Mouse (Mus musculus) erythroblast, embryonic 14.5 days (primary cell): ENCODE data around the gene Akap13. TPM values are rescaled to one million over a fixed set of nuclear protein-coding genes. Genes with fewer than 3 reads are reported as not detected.
"Not testable (repeated sequence)": the region's sequence is repeated elsewhere in the genome, so short reads cannot be mapped to it uniquely, and the experiment has no call there.

Experiments used
- H3K27me3 ChIP-seq: 2 replicates; pipeline ENCODE4 v1.6.1; 2012; ENCODE audit warnings: inconsistent platforms; ENCODE audit not compliant: control insufficient read depth
- H3K36me3 ChIP-seq: 2 replicates; pipeline ENCODE4 v1.6.1; 2012; ENCODE audit warnings: mild to moderate bottlenecking, inconsistent platforms; ENCODE audit not compliant: control insufficient read depth
- H3K4me1 ChIP-seq: 2 replicates; pipeline ENCODE4 v1.6.1; 2012; ENCODE audit warnings: inconsistent platforms; ENCODE audit not compliant: control insufficient read depth
- H3K4me3 ChIP-seq: replicated peaks from 2 replicates; pipeline ENCODE3; 2012; ENCODE audit warnings: moderate library complexity, mild to moderate bottlenecking, inconsistent platforms
- H3K9me3 ChIP-seq: 2 replicates; pipeline ENCODE4 v1.6.1; 2012; ENCODE audit warnings: low read length, inconsistent platforms, mixed read lengths; ENCODE audit not compliant: control insufficient read depth
- GATA1 ChIP-seq: IDR thresholded peaks from 2 replicates; pipeline ENCODE4 v1.6.1; 2012; ENCODE audit warnings: low read length, inconsistent platforms, mixed read lengths
- TAL1 ChIP-seq: IDR thresholded peaks from 3 replicates; pipeline ENCODE4 v1.6.1; 2012; ENCODE audit warnings: low read length, inconsistent platforms, mixed read lengths
- polyA plus RNA-seq: library from polyadenylated mRNA; stranded (reverse); fragments of >175 nt; gene quantifications from 2 replicates; pipeline ENCODE4 v1.2.3, GENCODE M21; 2012

The Akap13 gene
- polyA plus RNA-seq, 1 experiment, result 1.8 TPM

DNA sequence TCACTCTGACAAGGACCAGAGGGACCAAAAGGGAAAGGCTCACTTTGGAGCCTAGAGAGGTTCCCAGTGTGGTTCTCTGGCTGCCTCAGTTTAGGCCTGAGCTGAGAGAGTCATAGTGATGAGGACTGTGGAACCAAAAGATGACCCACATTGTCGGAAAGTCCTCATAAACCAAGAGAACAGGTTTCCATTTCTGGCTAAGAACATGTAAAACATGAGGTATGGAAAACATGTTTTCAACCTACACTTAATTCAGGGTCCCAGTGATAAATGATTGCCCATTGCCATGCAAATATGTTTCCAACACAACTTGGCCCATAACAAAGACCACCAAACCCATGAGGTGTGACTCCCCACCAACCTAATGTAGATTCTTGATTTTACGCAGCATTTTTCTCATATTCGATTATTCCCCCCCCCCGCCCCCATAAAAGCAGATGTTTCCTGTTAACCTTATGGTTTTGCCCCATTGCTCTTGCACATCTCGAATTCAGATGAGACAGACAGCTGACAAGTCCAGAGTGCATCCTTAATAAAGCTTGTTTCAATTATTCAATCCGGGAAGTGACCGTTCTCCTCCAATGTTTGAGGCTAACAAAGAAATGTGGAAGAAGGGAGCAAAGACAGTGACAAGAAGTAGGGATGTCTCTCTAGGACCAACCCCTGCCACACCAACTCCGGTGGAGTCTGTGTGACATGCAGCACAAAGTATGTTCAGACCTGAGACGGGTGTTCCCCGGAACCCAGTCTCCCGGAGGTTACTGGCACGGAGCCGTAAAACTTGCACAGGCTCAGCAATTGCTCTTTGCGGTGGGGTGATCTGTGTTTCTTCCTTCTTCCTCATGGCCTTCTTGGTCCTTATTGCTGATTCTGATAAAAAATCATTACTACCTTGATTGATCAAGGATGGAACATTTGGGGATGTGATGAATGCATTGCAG lies 330.3 kb downstream of the Akap13 start:
- peaks cover 5% of the 10 kb centered on the region for H3K27me3 ChIP-seq
- no peaks in the 10 kb centered on the region for H3K9me3 ChIP-seq
- H3K4me3 ChIP-seq, result no peak overlapping the region
- no peaks in the 10 kb centered on the region for H3K36me3 ChIP-seq
- H3K4me1 ChIP-seq, result peaks cover 28% of the 10 kb centered on the region
- TF ChIP-seq TAL1 (no peak), GATA1 (no peak)

DNA sequence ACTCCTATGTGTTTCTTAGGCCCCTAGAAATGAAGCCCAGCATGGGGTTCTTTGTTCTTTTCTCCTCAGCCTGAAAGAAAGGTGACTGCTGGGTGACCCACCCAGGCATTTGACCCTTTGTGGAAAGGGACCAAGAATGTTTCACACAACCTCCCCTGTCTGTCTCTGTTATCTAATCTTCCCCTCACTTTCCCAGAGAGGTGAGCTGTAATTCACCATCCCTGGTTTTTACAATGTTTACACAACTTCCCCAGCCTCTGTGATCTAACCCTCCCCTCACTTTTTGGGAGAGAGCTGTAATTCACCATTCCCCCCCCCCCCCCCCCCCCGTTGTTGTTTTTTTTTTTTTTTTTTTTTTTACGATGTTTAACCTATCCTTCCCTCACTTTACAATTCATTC lies 331.5 kb downstream of the Akap13 start:
- H3K27me3 ChIP-seq, result peaks cover 5% of the 10 kb centered on the region
- H3K4me3 ChIP-seq, result no peak overlapping the region
- no peaks in the 10 kb centered on the region for H3K9me3 ChIP-seq
- peaks cover 17% of the 10 kb centered on the region for H3K4me1 ChIP-seq
- TF ChIP-seq GATA1, result no peak
- no peak for TF ChIP-seq TAL1
- H3K36me3 ChIP-seq, result no peaks in the 10 kb centered on the region

DNA sequence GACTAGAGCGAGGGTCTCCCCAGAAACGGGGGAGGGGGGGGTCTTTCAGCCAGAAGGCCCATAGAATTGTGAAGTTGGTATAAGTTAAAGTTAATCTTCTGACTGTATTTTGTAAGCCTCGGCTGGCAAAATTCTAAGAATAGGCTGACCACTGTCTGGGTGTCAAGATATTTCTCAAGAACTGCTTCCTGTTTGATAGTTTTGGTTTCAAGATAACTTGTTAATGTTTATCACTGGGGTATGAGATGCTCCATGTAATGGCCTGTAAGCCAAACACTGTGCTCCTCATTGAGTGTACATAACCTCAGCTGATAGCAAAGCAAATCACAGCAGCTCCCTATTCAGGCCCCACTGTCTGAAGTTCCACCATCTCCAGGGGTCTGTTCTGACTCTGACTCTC lies 332.0 kb downstream of the Akap13 start:
- peaks cover 5% of the 10 kb centered on the region for H3K27me3 ChIP-seq
- no peak overlapping the region for H3K4me3 ChIP-seq
- H3K4me1 ChIP-seq, result peaks cover 12% of the 10 kb centered on the region
- TF ChIP-seq GATA1, result no peak
- TF ChIP-seq TAL1, result no peak
- no peaks in the 10 kb centered on the region for H3K9me3 ChIP-seq
- H3K36me3 ChIP-seq, result no peaks in the 10 kb centered on the region

DNA sequence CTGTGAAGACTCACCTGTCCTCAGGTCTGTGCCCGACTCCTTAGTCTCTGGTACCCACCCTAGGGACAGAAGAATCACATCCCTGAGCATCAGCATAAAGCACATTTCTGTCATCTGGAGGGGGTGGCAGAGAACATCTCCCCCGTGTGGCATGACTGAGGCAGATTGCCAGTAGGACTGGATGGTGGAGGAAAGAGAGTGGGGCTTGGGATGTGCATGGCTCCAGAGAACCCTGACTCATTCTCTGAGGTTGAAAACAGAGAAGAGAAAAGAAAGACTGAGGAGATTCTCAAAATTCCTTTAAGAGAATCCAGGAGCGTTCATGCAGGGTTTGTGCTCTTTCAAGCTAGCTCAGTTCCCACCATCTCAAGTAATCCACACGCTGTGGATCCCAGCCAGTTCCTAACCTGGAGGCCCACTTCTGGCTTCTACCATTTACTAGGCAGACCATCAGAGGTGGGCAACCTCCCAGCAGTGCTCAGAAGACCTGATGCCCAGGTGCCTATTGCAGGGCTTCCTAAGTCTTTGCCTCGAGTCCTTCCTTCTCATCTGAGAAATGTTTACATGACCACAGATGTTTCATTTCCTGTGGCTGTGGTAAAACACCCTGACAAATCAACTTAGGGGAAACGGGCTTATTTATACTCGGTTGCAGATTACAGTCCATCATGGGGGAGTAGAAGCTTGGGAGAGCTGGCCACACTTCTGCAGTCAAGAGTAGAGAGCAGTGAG lies 332.9 kb downstream of the Akap13 start:
- not testable (repeated sequence) for H3K27me3 ChIP-seq, H3K4me1 ChIP-seq

DNA sequence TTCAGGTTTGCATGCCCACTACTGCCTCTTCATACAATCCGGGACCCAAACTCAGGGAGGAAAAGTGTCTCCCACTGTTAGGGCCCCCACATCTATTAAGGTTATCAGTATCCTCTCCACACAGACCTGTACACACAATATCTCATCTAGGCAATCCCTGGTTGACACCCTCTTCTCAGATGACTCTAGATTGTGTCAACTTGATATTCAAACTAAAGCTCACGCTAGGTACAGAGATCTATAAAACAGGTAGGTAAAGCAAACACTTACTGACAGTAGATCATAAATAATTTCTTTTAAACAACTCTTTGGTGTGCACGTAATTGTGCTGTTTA lies 333.4 kb downstream of the Akap13 start:
- H3K27me3 ChIP-seq, H3K4me1 ChIP-seq, H3K4me3 ChIP-seq, H3K36me3 ChIP-seq, H3K9me3 ChIP-seq: not testable (repeated sequence)

More for the DNA sequence above, 332.9 kb downstream of the Akap13 start:
- not testable (repeated sequence) for H3K4me3 ChIP-seq, H3K36me3 ChIP-seq, H3K9me3 ChIP-seq

DNA sequence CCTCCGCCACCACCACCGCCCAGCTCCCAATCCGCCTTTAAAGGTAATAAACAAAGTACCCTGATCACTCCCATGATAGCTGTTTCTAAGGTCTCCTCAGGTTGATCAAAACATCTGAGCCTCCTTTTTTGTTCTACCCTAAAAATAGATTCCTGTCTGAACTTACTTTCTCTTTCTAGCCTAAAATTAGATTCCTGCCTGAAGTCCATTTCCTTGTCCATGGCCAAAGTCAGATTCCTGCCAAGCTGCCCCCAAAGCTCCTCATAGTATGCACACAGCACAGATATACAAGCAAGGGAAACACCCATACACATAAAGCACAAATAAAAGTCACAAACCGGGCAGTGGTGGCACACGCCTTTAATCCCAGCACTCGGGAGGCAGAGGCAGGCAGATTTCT lies 334.4 kb downstream of the Akap13 start:
- Histone ChIP-seq H3K4me3 (no peak overlapping the region), H3K9me3 (no peaks in the 10 kb centered on the region), H3K36me3 (no peaks in the 10 kb centered on the region), H3K27me3 (no peaks in the 10 kb centered on the region), H3K4me1 (peaks cover 12% of the 10 kb centered on the region)
- TF ChIP-seq TAL1 (no peak), GATA1 (no peak)

DNA sequence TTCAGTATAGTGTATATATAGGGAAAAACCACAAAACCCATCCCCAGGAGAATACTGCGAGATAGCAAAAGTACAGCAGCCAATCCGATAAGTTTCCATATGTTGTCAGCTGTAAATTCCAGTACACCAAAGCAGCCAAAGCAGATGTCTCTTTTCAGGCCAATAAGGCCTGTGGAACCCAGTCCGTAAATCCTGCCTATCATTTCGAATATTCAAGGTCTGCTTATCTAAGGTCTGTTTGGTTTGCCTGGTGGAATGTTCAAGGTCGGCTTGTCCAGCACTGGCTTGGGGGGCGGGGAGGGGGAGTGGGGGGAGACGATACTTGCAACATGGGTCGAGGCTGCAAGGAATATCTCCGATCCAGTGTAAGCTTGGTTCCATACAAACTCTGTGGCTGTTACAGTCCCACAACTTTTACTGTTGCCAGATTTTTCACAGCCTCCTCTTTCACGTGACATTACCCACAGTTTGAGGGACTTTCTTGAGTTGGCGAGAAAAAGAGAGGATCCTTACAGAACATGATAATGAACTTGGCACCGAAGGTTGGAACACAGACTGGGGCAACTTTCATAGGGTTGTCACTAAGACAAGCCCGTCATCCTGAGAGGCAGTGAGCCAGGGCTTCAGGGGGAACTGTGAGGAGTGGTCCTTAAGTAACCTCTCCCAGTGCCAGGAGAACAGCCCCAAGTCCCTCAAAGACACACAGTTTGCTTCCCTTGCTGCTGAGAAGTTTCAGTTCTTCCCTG lies 335.9 kb downstream of the Akap13 start:
- not testable (repeated sequence) for H3K9me3 ChIP-seq, H3K4me3 ChIP-seq

DNA sequence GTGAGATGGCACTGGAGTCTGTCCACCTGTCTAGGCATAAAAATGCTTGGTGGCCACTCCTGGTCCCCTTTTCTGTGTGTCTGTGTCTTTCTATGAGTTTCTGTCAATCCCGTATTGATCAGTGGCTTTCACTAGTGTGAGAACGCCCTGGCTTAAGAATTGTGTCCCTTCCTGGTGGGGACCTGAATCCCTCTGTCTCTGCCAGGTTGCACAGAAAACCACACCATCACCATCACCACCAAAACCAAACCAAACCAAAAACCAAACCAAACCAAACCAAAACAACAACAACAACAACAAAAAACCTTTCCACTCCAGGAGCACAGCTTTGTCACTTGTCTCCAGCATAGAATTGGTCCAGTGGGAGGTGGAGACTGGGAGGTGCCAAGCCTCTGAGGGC lies 337.8 kb downstream of the Akap13 start:
- TF ChIP-seq GATA1, result no peak
- no peak for TF ChIP-seq TAL1
- H3K27me3 ChIP-seq, result no peaks in the 10 kb centered on the region
- H3K9me3 ChIP-seq, result no peaks in the 10 kb centered on the region
- no peaks in the 10 kb centered on the region for H3K36me3 ChIP-seq
- peaks cover 21% of the 10 kb centered on the region for H3K4me1 ChIP-seq
- no peak overlapping the region for H3K4me3 ChIP-seq

More for the DNA sequence above, 335.9 kb downstream of the Akap13 start:
- H3K4me1 ChIP-seq, result peaks cover 18% of the 10 kb centered on the region
- H3K36me3 ChIP-seq, H3K27me3 ChIP-seq: not testable (repeated sequence)

DNA sequence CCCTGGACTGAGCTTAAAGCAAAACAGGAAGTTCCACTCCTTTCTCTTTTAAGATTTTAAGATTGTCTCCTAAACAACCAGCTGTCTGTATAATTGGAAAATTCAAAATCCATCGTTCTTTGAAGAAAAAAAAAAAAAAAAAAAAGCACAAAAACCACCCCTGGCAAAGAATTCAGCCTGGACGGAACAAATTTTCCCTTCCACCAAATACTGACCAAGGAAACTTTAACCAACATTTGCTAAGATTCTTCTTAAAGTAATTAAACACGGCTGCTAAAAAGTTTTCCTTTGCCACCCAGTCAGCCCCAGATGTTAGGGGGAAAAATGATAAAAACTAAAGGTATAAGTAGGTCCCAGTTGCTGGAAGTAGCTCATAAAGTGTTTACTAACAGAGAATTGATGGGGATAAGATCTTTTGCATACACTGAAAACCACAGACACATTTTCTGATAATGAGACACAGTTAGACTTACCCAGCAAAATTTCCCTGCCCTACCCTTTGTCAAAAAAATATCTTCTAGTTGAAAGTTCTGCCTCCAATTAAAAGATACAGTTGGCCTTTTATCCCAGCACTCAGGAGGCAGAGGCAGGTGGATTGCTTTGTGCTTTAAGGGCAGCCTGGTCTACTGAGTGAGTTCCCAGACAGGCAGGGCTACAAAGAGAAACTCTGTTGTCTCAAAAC lies 338.5 kb downstream of the Akap13 start:
- Histone ChIP-seq H3K9me3 (no peaks in the 10 kb centered on the region), H3K27me3 (no peaks in the 10 kb centered on the region), H3K36me3 (no peaks in the 10 kb centered on the region), H3K4me3 (no peak overlapping the region), H3K4me1 (peaks cover 20% of the 10 kb centered on the region)
- TF ChIP-seq GATA1 (no peak), TAL1 (no peak)
